Mouse (Mus musculus) left cerebral cortex, adult 8-10 months (tissue): ENCODE measurements around the gene Gm11985. TPM values are rescaled to one million over a fixed set of nuclear protein-coding genes. Genes with fewer than 3 reads are reported as not detected.

ENCODE experiments used
- DNase-seq, 2 experiments: peaks; one replicate each; pipeline ENCODE4 v3.0.0; 2022; ENCODE audit warnings: low spot score in 2 of 2
- total RNA-seq, 4 experiments: library from RNA; stranded (reverse); gene quantifications; 2 replicates each; pipeline ENCODE4 v1.2.4; 2022

Gm11985 gene
- total RNA-seq, 4 experiments from 2014 or later = not detected

GRCm38 (mm10) chr11:7200393-7200783 is 12.0 kb upstream of the Gm11985 start:
- DNase-seq = no peak

GRCm38 (mm10) chr11:7199736-7200392 is 11.5 kb upstream of the Gm11985 start:
- DNase-seq = no peak

- no peak for DNase-seq
These were observed 10.3 kb upstream of the Gm11985 start for GRCm38 (mm10) chr11:7198481-7199256.

GRCm38 (mm10) chr11:7198006-7198405 is 9.6 kb upstream of the Gm11985 start:
- no peak for DNase-seq

- no peak for DNase-seq
These were observed 9.1 kb upstream of the Gm11985 start, which contains the start of gene Igfbp1 for GRCm38 (mm10) chr11:7197491-7197941. TSS of gene Igfbp1 (plus strand) at chr11:7197782.

- DNase-seq = no peak
These were observed 6.9 kb upstream of the Gm11985 start for GRCm38 (mm10) chr11:7195312-7195685.

- no peak for DNase-seq
These were observed 6.3 kb upstream of the Gm11985 start for GRCm38 (mm10) chr11:7194432-7195311.

- no peak for DNase-seq
These were observed 4.8 kb upstream of the Gm11985 start for GRCm38 (mm10) chr11:7193134-7193533.

- DNase-seq = no peak
These were observed 4.3 kb upstream of the Gm11985 start for GRCm38 (mm10) chr11:7192710-7193109.

- no peak for DNase-seq
These were observed 897 bp downstream of the Gm11985 start for GRCm38 (mm10) chr11:7187472-7187871.

- DNase-seq = no peak
These were observed 3.9 kb downstream of the Gm11985 start for GRCm38 (mm10) chr11:7184420-7184819.

- DNase-seq = no peak
These were observed 5.8 kb downstream of the Gm11985 start for GRCm38 (mm10) chr11:7182409-7183042.

GRCm38 (mm10) chr11:7179276-7179675 is 9.1 kb downstream of the Gm11985 start:
- DNase-seq = no peak

GRCm38 (mm10) chr11:7178724-7179123 is 9.6 kb downstream of the Gm11985 start:
- DNase-seq = no peak

- no peak for DNase-seq
These were observed 14.7 kb downstream of the Gm11985 start for GRCm38 (mm10) chr11:7173664-7174063.

- DNase-seq = no peak
These were observed 18.7 kb downstream of the Gm11985 start for GRCm38 (mm10) chr11:7169645-7170044.

- no peak for DNase-seq
These were observed 24.0 kb downstream of the Gm11985 start for GRCm38 (mm10) chr11:7164416-7164815.

GRCm38 (mm10) chr11:7161502-7162174 is 26.7 kb downstream of the Gm11985 start:
- DNase-seq = no peak

GRCm38 (mm10) chr11:7160637-7161101 is 27.7 kb downstream of the Gm11985 start:
- no peak for DNase-seq

- DNase-seq = no peak
These were observed 28.2 kb downstream of the Gm11985 start for GRCm38 (mm10) chr11:7160146-7160545.

GRCm38 (mm10) chr11:7158196-7158595 is 30.2 kb downstream of the Gm11985 start:
- no peak for DNase-seq
